Mouse (Mus musculus) gastrocnemius, adult 2 months (tissue): Measurements from ENCODE around the gene Sgk1. TPM values are rescaled to one million over a fixed set of nuclear protein-coding genes. Genes with fewer than 3 reads are reported as not detected.

Experiments used
- DNase-seq: peaks from one replicate; pipeline ENCODE4 v3.0.0; 2022
- H3K27ac ChIP-seq: fragments of 200-600 bp; 2 replicates; pipeline ENCODE4 v1.8.1; 2022; ENCODE audit warnings: mild to moderate bottlenecking
- H3K4me3 ChIP-seq: fragments of 200-600 bp; 2 replicates; pipeline ENCODE4 v1.8.1; 2022; ENCODE audit warnings: mild to moderate bottlenecking, moderate library complexity
- CTCF ChIP-seq: fragments of 200-600 bp; IDR thresholded peaks from 2 replicates; pipeline ENCODE4 v1.8.1; 2022; ENCODE audit warnings: antibody characterized with exemption, mild to moderate bottlenecking, moderate library complexity
- intact Hi-C: fragments of 180-260 bp; cut with DNase I; formaldehyde crosslinking; loops from one replicate; pipeline ENCODE4 v1.15.1; 2025
- long read RNA-seq, 2 experiments: library from polyadenylated mRNA; stranded (forward); transcript quantifications; one replicate each; pipeline ENCODE4 v2.0.0; 2021
- total RNA-seq, 2 experiments: library from RNA; stranded (reverse); gene quantifications; 2 replicates each; pipeline ENCODE4 v1.2.3; 2021

The Sgk1 gene
- total RNA-seq, result 100 to 1,000 TPM; 208 to 210 TPM
- long read RNA-seq, experiment 1, transcript Sgk1-201 (12 exons, 2,456 nt), result major isoform, 67 of 98 reads
- long read RNA-seq, experiment 1, transcript Sgk1-202 (12 exons, 2,576 nt), result minor isoform, 12 of 98 reads
- long read RNA-seq, experiment 1, partial matches to known transcripts, result 9 of 98 reads
- long read RNA-seq, experiment 1, other reads (novel, unspliced or antisense), result 8 of 98 reads
- long read RNA-seq, experiment 2, transcript Sgk1-201 (12 exons, 2,456 nt), result major isoform, 84 of 120 reads
- long read RNA-seq, experiment 2, transcript Sgk1-202 (12 exons, 2,576 nt), result minor isoform, 12 of 120 reads
- long read RNA-seq, experiment 2, partial matches to known transcripts, result 8 of 120 reads
- long read RNA-seq, experiment 2, other reads (novel, unspliced or antisense), result 14 of 120 reads

- TF ChIP-seq CTCF, result no peak
- Histone ChIP-seq H3K27ac (no peak within 1 kb of the TSS; the same call in 1 of the 2 replicates), H3K4me3 (peak within 1 kb of the TSS; percentile 66)
- DNase-seq, result peak; percentile 34
- intact Hi-C loops, result no loop called here
Observed at GRCm38 (mm10) chr10:21882184-21883081, at the start of gene Sgk1. Sgk1 (plus strand) TSS chr10:21882184.

- Histone ChIP-seq H3K27ac (no peak overlapping the region), H3K4me3 (no peak overlapping the region)
- TF ChIP-seq CTCF, result no peak
- no peak for DNase-seq
- intact Hi-C loops, result no loop called here
Observed at GRCm38 (mm10) chr10:21832282-21832681, 49.7 kb upstream of the Sgk1 start.

- intact Hi-C loops, result no loop called here
- H3K4me3 ChIP-seq, result no peak overlapping the region
- no peak overlapping the region for H3K27ac ChIP-seq
- no peak for TF ChIP-seq CTCF
- no peak for DNase-seq
Observed at GRCm38 (mm10) chr10:21833757-21834156, 48.2 kb upstream of the Sgk1 start.

GRCm38 (mm10) chr10:21835077-21835476 lies 46.9 kb upstream of the Sgk1 start:
- no peak for TF ChIP-seq CTCF
- intact Hi-C loops, result no loop called here
- H3K27ac ChIP-seq, result no peak overlapping the region

GRCm38 (mm10) chr10:21839248-21840155 lies 42.5 kb upstream of the Sgk1 start:
- intact Hi-C loops, result no loop called here
- no peak for DNase-seq
- no peak overlapping the region; the same call in 1 of the 2 replicates for H3K27ac ChIP-seq
- H3K4me3 ChIP-seq, result no peak overlapping the region
- no peak for TF ChIP-seq CTCF

More at GRCm38 (mm10) chr10:21835077-21835476, 46.9 kb upstream of the Sgk1 start:
- H3K4me3 ChIP-seq, result no peak overlapping the region
- DNase-seq, result no peak

- intact Hi-C loops, result no loop called here
- H3K27ac ChIP-seq, result no peak overlapping the region
- DNase-seq, result no peak
- no peak for TF ChIP-seq CTCF
- no peak overlapping the region for H3K4me3 ChIP-seq
Observed at GRCm38 (mm10) chr10:21843326-21843725, 38.7 kb upstream of the Sgk1 start.

- no peak overlapping the region for H3K27ac ChIP-seq
- no peak overlapping the region for H3K4me3 ChIP-seq
- DNase-seq, result no peak
- intact Hi-C loops, result no loop called here
- no peak for TF ChIP-seq CTCF
Observed at GRCm38 (mm10) chr10:21843861-21844260, 38.1 kb upstream of the Sgk1 start.

- intact Hi-C loops, result no loop called here
- DNase-seq, result no peak
- no peak overlapping the region for H3K27ac ChIP-seq
- TF ChIP-seq CTCF, result no peak
- no peak overlapping the region for H3K4me3 ChIP-seq
Observed at GRCm38 (mm10) chr10:21844391-21844790, 37.6 kb upstream of the Sgk1 start.

GRCm38 (mm10) chr10:21845601-21846282 lies 36.2 kb upstream of the Sgk1 start:
- intact Hi-C loops, result no loop called here
- DNase-seq, result no peak
- no peak for TF ChIP-seq CTCF

GRCm38 (mm10) chr10:21846366-21846765 lies 35.6 kb upstream of the Sgk1 start:
- no peak for TF ChIP-seq CTCF
- no peak for DNase-seq
- intact Hi-C loops, result no loop called here
- H3K4me3 ChIP-seq, result no peak overlapping the region
- H3K27ac ChIP-seq, result no peak overlapping the region

More at GRCm38 (mm10) chr10:21845601-21846282, 36.2 kb upstream of the Sgk1 start:
- H3K27ac ChIP-seq, result no peak overlapping the region
- H3K4me3 ChIP-seq, result no peak overlapping the region

GRCm38 (mm10) chr10:21847026-21847820 lies 34.8 kb upstream of the Sgk1 start:
- intact Hi-C loops, result no loop called here
- DNase-seq, result no peak
- no peak for TF ChIP-seq CTCF
- no peak overlapping the region for H3K4me3 ChIP-seq
- peak overlapping the region; percentile 53 for H3K27ac ChIP-seq
